8 mouse cellular contexts compared by ENCODE assay signal in the genomic region with DNA sequence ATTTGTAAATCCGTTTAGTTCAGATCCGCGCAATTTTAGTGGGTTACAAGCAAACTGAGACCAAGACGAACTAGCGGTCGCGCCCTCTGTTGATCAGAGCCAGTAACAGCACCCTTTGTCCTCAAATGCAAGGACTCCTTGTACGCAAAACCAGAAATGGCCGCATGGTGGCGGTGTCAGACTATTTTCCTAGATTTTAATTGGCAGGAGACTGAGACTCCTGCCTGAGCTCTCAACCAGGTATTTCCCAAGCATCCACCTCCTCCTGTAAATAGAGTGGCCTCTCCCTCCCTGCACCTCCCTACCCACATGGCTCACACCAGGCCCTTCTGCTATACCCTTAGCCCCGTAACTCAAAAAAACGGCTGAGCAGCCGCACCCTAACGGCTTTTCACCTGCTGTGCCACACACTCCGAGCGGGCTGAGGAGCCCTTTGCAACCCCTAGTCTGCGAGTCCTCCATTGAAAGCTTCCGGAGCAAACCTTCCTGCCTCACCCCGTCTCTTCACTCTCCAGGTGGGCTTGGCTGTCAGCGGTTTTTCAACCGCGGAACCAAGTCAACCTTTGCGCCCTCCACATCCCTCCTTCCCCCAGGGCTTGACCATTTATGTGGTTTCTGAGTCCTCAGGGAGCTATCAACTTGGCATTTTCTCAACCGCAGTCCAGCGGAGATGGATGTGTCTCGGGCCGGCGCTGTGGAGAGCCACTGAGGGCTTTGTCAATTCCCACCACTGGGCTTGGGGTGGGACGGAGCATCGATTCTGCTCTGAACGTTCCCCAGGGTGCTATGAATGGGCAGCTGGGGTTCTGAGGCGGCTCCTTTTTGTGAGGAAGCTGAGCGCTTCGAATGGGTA. TPM values are rescaled to one million over a fixed set of nuclear protein-coding genes. Genes with fewer than 3 reads are reported as not detected.
DNase-seq lines count a peak whose midpoint lies in the region; TF ChIP-seq lines count a peak whose summit lies in the region.

No protein-coding gene starts in this region.

- WGBS in lung, adult 2 months, result 4% methylated on average over 34 of the region's 34 CpGs
- 5% methylated on average over 34 of the region's 34 CpGs for WGBS in olfactory bulb, adult 2 months

- no peak overlapping the region for H3K27ac ChIP-seq in layer of hippocampus, adult 2 months
- H3K27ac ChIP-seq in olfactory bulb, adult 2 months (ENCODE audit: insufficient read depth, low read depth, low read length), result no peak overlapping the region

- peak overlapping the region; percentile 51 for H3K4me3 ChIP-seq in layer of hippocampus, adult 2 months
- H3K4me3 ChIP-seq in lung, adult 2 months (replicated peaks; ENCODE audit: extremely low read depth, low read depth, low read length), result no peak overlapping the region
- peak overlapping the region; percentile 38 for H3K4me3 ChIP-seq in olfactory bulb, adult 2 months (ENCODE audit: insufficient read depth, low read depth, low read length)

- peak; percentile 94 for TF ChIP-seq CTCF in layer of hippocampus, adult 2 months (conservative IDR thresholded peaks at IDR 0.05)
- TF ChIP-seq CTCF in lung, adult 2 months (IDR thresholded peaks at IDR 0.05; ENCODE audit: insufficient read depth, low read length), result peak; percentile 97
- peak; percentile 62 for TF ChIP-seq CTCF in olfactory bulb, adult 2 months (IDR thresholded peaks at IDR 0.05; ENCODE audit: insufficient read depth, low read depth, low read length)

- peak; percentile 53 for DNase-seq in MEL-GATA-1-ER (ENCODE audit: extremely low read depth, low read depth)
- DNase-seq in cerebellum, adult 8-10 months, result peak; percentile 99
- DNase-seq in forelimb bud, embryonic 11.5 days (ENCODE audit: low read depth, low spot score), result peak; percentile 95
- DNase-seq in heart, postnatal 4 days, result peak; percentile 96
- DNase-seq in layer of hippocampus, adult 2 months (ENCODE audit: low spot score in 2 of 2), result peak; percentile 94 to 99
- DNase-seq in lung, adult 2 months, result peak; percentile 97
- DNase-seq in thymus, adult 18-20 months, result peak; percentile 75 to 81

- no peak for TF ChIP-seq POLR2A in lung, adult 2 months (IDR thresholded peaks at IDR 0.05; ENCODE audit: borderline replicate concordance, extremely low read depth, low read depth, low read length)
- TF ChIP-seq POLR2A in olfactory bulb, adult 2 months (IDR thresholded peaks at IDR 0.05; ENCODE audit: insufficient read depth, low read depth, low read length), result no peak

- H3K4me1 ChIP-seq in lung, adult 2 months (ENCODE audit: control insufficient read depth, insufficient read depth, low read length), result no peaks in the 10 kb centered on the region
- peaks cover 5% of the 10 kb centered on the region for H3K4me1 ChIP-seq in olfactory bulb, adult 2 months (ENCODE audit: control insufficient read depth, insufficient read depth, low read length)

RNA-seq across cellular contexts. Expression of gene Gm15517, which starts 1.8 kb away (rescaled TPM):
- total RNA-seq in heart, postnatal 4 days (2021), result not detected
- total RNA-seq in layer of hippocampus, adult 2 months (2021), result not detected
- not detected in 2 replicates for polyA plus RNA-seq in lung, adult 2 months (2012; rRNA removed)
- not detected in 2 replicates for polyA plus RNA-seq in olfactory bulb, adult 2 months (2012; ENCODE audit: insufficient read depth, insufficient read length, low replicate concordance, missing spikeins)

RNA-seq across cellular contexts. Expression of gene Acp4, which starts 5.8 kb away (rescaled TPM):
- not detected for total RNA-seq in heart, postnatal 4 days (2021)
- total RNA-seq in layer of hippocampus, adult 2 months (2021), result not detected
- not detected in 2 replicates for polyA plus RNA-seq in lung, adult 2 months (2012; rRNA removed)
- not detected in 2 replicates for polyA plus RNA-seq in olfactory bulb, adult 2 months (2012; ENCODE audit: insufficient read depth, insufficient read length, low replicate concordance, missing spikeins)

RNA-seq across cellular contexts. Expression of gene 2410002F23Rik, which starts 16.5 kb away (rescaled TPM):
- total RNA-seq in heart, postnatal 4 days (2021), result 10 to 100 TPM; 72.0 to 72.7 TPM
- 10 to 100 TPM; 87.8 to 90.3 TPM for total RNA-seq in layer of hippocampus, adult 2 months (2021)
- 60.0 and 63.7 TPM in 2 replicates for polyA plus RNA-seq in lung, adult 2 months (2012; rRNA removed)
- not detected in 2 replicates for polyA plus RNA-seq in olfactory bulb, adult 2 months (2012; ENCODE audit: insufficient read depth, insufficient read length, low replicate concordance, missing spikeins)

RNA-seq across cellular contexts. Expression of gene 1700028J19Rik, which starts 16.5 kb away (rescaled TPM):
- under 1 TPM; 0.61 to 0.79 TPM for total RNA-seq in heart, postnatal 4 days (2021)
- under 1 TPM; 0.79 to 0.92 TPM for total RNA-seq in layer of hippocampus, adult 2 months (2021)
- polyA plus RNA-seq in lung, adult 2 months (2012; rRNA removed), result 0.85 and 1.1 TPM in 2 replicates
- not detected in 2 replicates for polyA plus RNA-seq in olfactory bulb, adult 2 months (2012; ENCODE audit: insufficient read depth, insufficient read length, low replicate concordance, missing spikeins)

RNA-seq across cellular contexts. Expression of gene Gm36864, which starts 27.0 kb away (rescaled TPM):
- not detected for total RNA-seq in heart, postnatal 4 days (2021)
- total RNA-seq in layer of hippocampus, adult 2 months (2021), result not detected
- not detected in 2 replicates for polyA plus RNA-seq in lung, adult 2 months (2012; rRNA removed)
- polyA plus RNA-seq in olfactory bulb, adult 2 months (2012; ENCODE audit: insufficient read depth, insufficient read length, low replicate concordance, missing spikeins), result not detected in 2 replicates
